ENCODE assay signal across 20 mouse cellular contexts in the genomic region with DNA sequence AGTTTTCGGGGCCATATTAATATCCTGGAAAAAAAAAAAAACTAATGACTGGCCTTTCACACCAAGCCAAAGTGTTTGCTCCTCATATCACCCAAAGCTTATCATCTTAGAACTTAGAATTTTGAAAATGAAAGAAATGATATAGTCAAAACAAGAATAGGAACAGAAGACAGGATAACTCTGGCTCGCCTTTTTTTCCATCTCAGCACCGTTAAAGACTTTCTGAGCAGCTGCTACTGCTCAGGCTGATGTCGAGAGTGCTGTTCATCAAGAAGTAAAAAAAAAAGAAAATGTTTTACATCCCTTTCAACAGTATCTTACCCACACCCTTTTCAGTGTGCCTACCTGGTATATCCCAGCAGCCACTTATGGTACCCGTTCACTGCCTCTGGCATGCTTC.
DNase-seq lines count a peak whose midpoint lies in the region; ATAC-seq and TF ChIP-seq lines count a peak whose summit lies in the region.
"Had no signal": no experiment of that assay in that cellular context is flagged by ENCODE, and none has a peak within 500 bp of the region (broad histone marks: within the 10 kb centered on the region; RNA-seq: fewer than 3 reads in every experiment).

No protein-coding gene starts in this region.

- no peak overlapping the region for H3K4me2 ChIP-seq in heart, embryonic 13.5 days
- H3K4me2 ChIP-seq in liver, embryonic 12.5 days: no peak overlapping the region
- no peak overlapping the region for H3K4me2 ChIP-seq in liver, postnatal 0 days (ENCODE audit: low read depth, low read length)
- H3K4me2 ChIP-seq in CH12.LX (ENCODE audit: insufficient read depth, low read depth, poor library complexity, severe bottlenecking): no peak overlapping the region
- H3K4me2 ChIP-seq: embryonic facial prominence, embryonic 12.5 days; forebrain, embryonic 13.5 days; forebrain, embryonic 15.5 days had no signal

- no peaks in the 10 kb centered on the region for H3K27me3 ChIP-seq in heart, embryonic 13.5 days (replicated peaks)
- H3K27me3 ChIP-seq in liver, embryonic 12.5 days (replicated peaks): no peaks in the 10 kb centered on the region
- H3K27me3 ChIP-seq in liver, postnatal 0 days (ENCODE audit: insufficient read depth, low read length): no peaks in the 10 kb centered on the region
- H3K27me3 ChIP-seq in CH12.LX (replicated peaks) (no peaks in the 10 kb centered on the region), MEL (ENCODE audit: control insufficient read depth in 1 of 2, insufficient read depth in 2 of 2, low read length in 2 of 2) (no peaks in the 10 kb centered on the region)
- H3K27me3 ChIP-seq: embryonic facial prominence, embryonic 12.5 days; forebrain, embryonic 13.5 days; forebrain, embryonic 15.5 days had no signal

- H3K4me3 ChIP-seq in heart, embryonic 13.5 days: no peak overlapping the region
- H3K4me3 ChIP-seq in liver, embryonic 12.5 days: no peak overlapping the region
- H3K4me3 ChIP-seq in liver, postnatal 0 days (ENCODE audit: low read depth, low read length): no peak overlapping the region
- H3K4me3 ChIP-seq in CH12.LX (replicated peaks in 1 of 3; ENCODE audit: low read depth in 2 of 3, low read length in 2 of 3, poor library complexity in 1 of 3) (no peak overlapping the region), MEL (ENCODE audit: control insufficient read depth in 1 of 2, insufficient read depth in 1 of 2, low read depth in 2 of 2, low read length in 2 of 2) (no peak overlapping the region)
- H3K4me3 ChIP-seq: embryonic facial prominence, embryonic 10.5 days; embryonic facial prominence, embryonic 12.5 days; forebrain, embryonic 13.5 days; forebrain, embryonic 15.5 days had no signal

- peaks cover 29% of the 10 kb centered on the region for H3K4me1 ChIP-seq in heart, embryonic 13.5 days
- peaks cover 49% of the 10 kb centered on the region for H3K4me1 ChIP-seq in liver, embryonic 12.5 days
- no peaks in the 10 kb centered on the region for H3K4me1 ChIP-seq in liver, postnatal 0 days (ENCODE audit: insufficient read depth)
- peaks cover 0 to 7% of the 10 kb centered on the region in 2 experiments; a peak in 1 of 4 replicates for H3K4me1 ChIP-seq in CH12.LX (ENCODE audit: control insufficient read depth in 1 of 2, insufficient read depth in 2 of 2)
- peaks cover 23 to 27% of the 10 kb centered on the region in 2 experiments for H3K4me1 ChIP-seq in MEL (ENCODE audit: control insufficient read depth in 1 of 2, insufficient read depth in 2 of 2, low read length in 2 of 2)
- H3K4me1 ChIP-seq: embryonic facial prominence, embryonic 10.5 days; embryonic facial prominence, embryonic 12.5 days had no signal

- no peak for ATAC-seq in heart, embryonic 13.5 days (ENCODE audit: extremely low read depth, insufficient number of reproducible peaks, low FRiP score, low TSS enrichment)
- ATAC-seq in liver, embryonic 12.5 days: no peak
- no peak for ATAC-seq in liver, postnatal 0 days
- ATAC-seq: forebrain, embryonic 13.5 days; forebrain, embryonic 15.5 days; forebrain, postnatal 0 days had no signal

- in situ Hi-C loops in CH12.LX (cut with MboI; ENCODE audit: low pct_ligation_motif_present, low pct_unique_long_range_greater_than_20kb, low sequenced_read_pairs): loop anchor here (25.0 kb wide), 1 partner anchor 177 kb away; no protein-coding TSS in a partner anchor

- WGBS in heart, embryonic 13.5 days: 58% methylated on average over 5 of the region's 5 CpGs
- 67% methylated on average over 5 of the region's 5 CpGs for WGBS in liver, embryonic 12.5 days (ENCODE audit: insufficient replicate concordance)
- 68% methylated on average over 5 of the region's 5 CpGs for WGBS in liver, postnatal 0 days (ENCODE audit: insufficient replicate concordance)

- TF ChIP-seq CTCF in liver, postnatal 0 days (IDR thresholded peaks at IDR 0.05; ENCODE audit: low read depth): no peak
- no peak for TF ChIP-seq CTCF in CH12.LX (conservative IDR thresholded peaks at IDR 0.05 in 1 of 2, IDR thresholded peaks at IDR 0.05 in 1 of 2; ENCODE audit: low read depth in 2 of 2, low read length in 2 of 2)
- no peak for TF ChIP-seq CTCF in MEL (IDR thresholded peaks at IDR 0.05 in 2 of 3, conservative IDR thresholded peaks at IDR 0.05 in 1 of 3; ENCODE audit: control insufficient read depth in 1 of 3, insufficient read depth in 1 of 3, low read depth in 2 of 3, low read length in 3 of 3, poor library complexity in 1 of 3, severe bottlenecking in 1 of 3)

- no peak for DNase-seq in heart, adult 9 months (ENCODE audit: low spot score in 2 of 2)
- no peak for DNase-seq in liver, postnatal 0 days
- no peak for DNase-seq in CH12.LX (ENCODE audit: extremely low read depth)
- DNase-seq in MEL (ENCODE audit: low read depth, low spot score): peak; percentile 17
- DNase-seq in gastrocnemius, postnatal 10 days: no peak
- DNase-seq: adrenal gland, adult 2 months; adrenal gland, postnatal 25 days; cerebellum, adult 11 months; cerebellum, adult 18-20 months; cerebellum, adult 8-10 months; cerebellum, adult 9-11 months; cerebellum, postnatal 14 days; forebrain, postnatal 0 days had no signal

- H3K36me3 ChIP-seq in heart, embryonic 13.5 days: peaks cover 46% of the 10 kb centered on the region
- 0 out of 2 replicates have a peak, but pooled peaks cover 6% of the 10 kb centered on the region for H3K36me3 ChIP-seq in liver, embryonic 12.5 days
- H3K36me3 ChIP-seq in liver, postnatal 0 days (replicated peaks; ENCODE audit: insufficient read depth, low read length): peaks cover 7% of the 10 kb centered on the region; the same call in 1 of the 2 replicates
- H3K36me3 ChIP-seq in CH12.LX (replicated peaks in 1 of 2; ENCODE audit: control insufficient read depth in 1 of 2, insufficient read depth in 1 of 2, low read length in 1 of 2): no peaks in the 10 kb centered on the region
- H3K36me3 ChIP-seq in MEL (ENCODE audit: control insufficient read depth in 1 of 2, insufficient read depth in 2 of 2, low read length in 2 of 2): peaks cover 0 to 25% of the 10 kb centered on the region in 2 experiments; a peak in 2 of 4 replicates
- H3K36me3 ChIP-seq: G1E had no signal

- H3K79me2 ChIP-seq in CH12.LX (replicated peaks; ENCODE audit: control insufficient read depth, extremely low read depth, insufficient read depth, poor library complexity, severe bottlenecking): no peaks in the 10 kb centered on the region
- no peaks in the 10 kb centered on the region for H3K79me2 ChIP-seq in MEL (ENCODE audit: control insufficient read depth, insufficient read depth, low read length, poor library complexity)

- H3K9me3 ChIP-seq in heart, embryonic 13.5 days: no peaks in the 10 kb centered on the region
- H3K9me3 ChIP-seq in liver, embryonic 12.5 days (replicated peaks): no peaks in the 10 kb centered on the region
- H3K9me3 ChIP-seq in liver, postnatal 0 days (ENCODE audit: low read length): no peaks in the 10 kb centered on the region
- H3K9me3 ChIP-seq in CH12.LX (replicated peaks; ENCODE audit: low read length): no peaks in the 10 kb centered on the region
- no peaks in the 10 kb centered on the region for H3K9me3 ChIP-seq in MEL (replicated peaks; ENCODE audit: insufficient read depth, low read length)
- H3K9me3 ChIP-seq: embryonic facial prominence, embryonic 10.5 days; embryonic facial prominence, embryonic 12.5 days; forebrain, embryonic 13.5 days; forebrain, embryonic 15.5 days; G1E had no signal

- TF ChIP-seq POLR2A in CH12.LX (IDR thresholded peaks at IDR 0.05; ENCODE audit: low read depth, low read length) (no peak), MEL (IDR thresholded peaks at IDR 0.05; ENCODE audit: control insufficient read depth in 1 of 2, insufficient read depth in 1 of 2, low read depth in 1 of 2, low read length in 2 of 2, poor library complexity in 1 of 2) (no peak)

- no peak for TF ChIP-seq RAD21 in CH12.LX (IDR thresholded peaks at IDR 0.05; ENCODE audit: low read depth, low read length)
- no peak for TF ChIP-seq RAD21 in MEL (IDR thresholded peaks at IDR 0.05; ENCODE audit: low read depth, low read length)

- H3K9ac ChIP-seq in heart, embryonic 13.5 days: no peak overlapping the region
- H3K9ac ChIP-seq in liver, embryonic 12.5 days: no peak overlapping the region
- no peak overlapping the region for H3K9ac ChIP-seq in liver, postnatal 0 days (replicated peaks)
- H3K9ac ChIP-seq in CH12.LX (ENCODE audit: insufficient read depth, low read depth) (no peak overlapping the region), MEL (ENCODE audit: control insufficient read depth, low read depth, low read length, poor library complexity, severe bottlenecking) (no peak overlapping the region)
- H3K9ac ChIP-seq: embryonic facial prominence, embryonic 12.5 days; forebrain, embryonic 13.5 days; forebrain, embryonic 15.5 days; forebrain, postnatal 0 days had no signal

- dilution Hi-C loops in CH12.LX (cut with MboI; ENCODE audit: extremely low pct_ligation_motif_present, extremely low pct_unique_long_range_greater_than_20kb, low sequenced_read_pairs): no loop called here

- no peak for TF ChIP-seq EP300 in liver, postnatal 0 days (IDR thresholded peaks at IDR 0.05; ENCODE audit: low read depth)
- TF ChIP-seq EP300 in CH12.LX (IDR thresholded peaks at IDR 0.05; ENCODE audit: low read length): peak; percentile 81
- TF ChIP-seq EP300 in MEL (IDR thresholded peaks at IDR 0.05; ENCODE audit: low read depth in 1 of 2, low read length in 2 of 2): 0 out of 4 replicates have a peak, but pooled peaks of 1 of the 2 experiments have one; percentile 1

- 0 out of 2 replicates have a peak overlapping the region, but pooled peaks have one; percentile 86 for H3K27ac ChIP-seq in heart, embryonic 13.5 days (replicated peaks)
- H3K27ac ChIP-seq in liver, embryonic 12.5 days: peak overlapping the region; percentile 15; the same call in 1 of the 2 replicates
- no peak overlapping the region for H3K27ac ChIP-seq in liver, postnatal 0 days (ENCODE audit: low read depth)
- H3K27ac ChIP-seq in CH12.LX (ENCODE audit: insufficient read depth, low read depth) (no peak overlapping the region), MEL (ENCODE audit: control insufficient read depth, low read depth, low read length) (peak overlapping the region; percentile 17; the same call in 1 of the 2 replicates)
- H3K27ac ChIP-seq: embryonic facial prominence, embryonic 10.5 days; embryonic facial prominence, embryonic 12.5 days; forebrain, embryonic 13.5 days; forebrain, embryonic 15.5 days had no signal

TF ChIP-seq in CH12.LX, 34 proteins besides CTCF, POLR2A, EP300 and RAD21 (continues in another document):
- TF ChIP-seq BHLHE40 (IDR thresholded peaks at IDR 0.05; ENCODE audit: low read depth, low read length) (0 out of 2 replicates have a peak, but pooled peaks have one; percentile 21), JUND (conservative IDR thresholded peaks at IDR 0.05; ENCODE audit: low read depth, low read length) (peak; percentile 72), SMC3 (IDR thresholded peaks at IDR 0.05; ENCODE audit: low read depth, low read length) (peak; percentile 4; the same call in 1 of the 2 replicates)

TF ChIP-seq in MEL, 35 proteins besides CTCF, POLR2A, EP300 and RAD21 (continues in another document):
- TF ChIP-seq ZC3H11A (IDR thresholded peaks at IDR 0.05; ENCODE audit: low read depth, low read length): no peak
- no peak for TF ChIP-seq RCOR1 (IDR thresholded peaks at IDR 0.05; ENCODE audit: low read depth, low read length)
- no peak for TF ChIP-seq NELFE (IDR thresholded peaks at IDR 0.05; ENCODE audit: low read depth, low read length)
- TF ChIP-seq ZKSCAN1 (IDR thresholded peaks at IDR 0.05; ENCODE audit: low read depth, low read length): no peak

Comparison
In these comparisons a context has a peak if more than half of its experiments do, and no peak if none do; other contexts are left out.
1. H3K27ac ChIP-seq: peak in heart, embryonic 13.5 days (single experiment), liver, embryonic 12.5 days (single experiment) and MEL (single experiment); none in liver, postnatal 0 days (single experiment) and CH12.LX (single experiment).